Mouse (Mus musculus): Measurements from ENCODE around the gene Nuak2. TPM values are rescaled to one million over a fixed set of nuclear protein-coding genes. Genes with fewer than 3 reads are reported as not detected.
"Not testable (repeated sequence)": the region's sequence is repeated elsewhere in the genome, so short reads cannot be mapped to it uniquely, and the experiment has no call there.

The Nuak2 gene
- polyA plus RNA-seq, 1 experiment: 2.9 TPM

- DNase-seq: no peak
- no peaks in the 10 kb centered on the region for H3K27me3 ChIP-seq (ENCODE audit: control insufficient read depth, insufficient read depth, low read length)
- no peaks in the 10 kb centered on the region for H3K4me1 ChIP-seq (ENCODE audit: control insufficient read depth, insufficient read depth, low read length)
- TF ChIP-seq CTCF (IDR thresholded peaks at IDR 0.05; ENCODE audit: borderline replicate concordance, insufficient read depth, low read depth, low read length) (no peak), POLR2A (IDR thresholded peaks at IDR 0.05; ENCODE audit: borderline replicate concordance, insufficient read depth, low read length) (no peak)
- H3K27ac ChIP-seq (ENCODE audit: insufficient read depth, low read length): no peak overlapping the region
- 68% methylated on average over 5 of the region's 5 CpGs for WGBS
- no peak overlapping the region for H3K4me3 ChIP-seq (replicated peaks; ENCODE audit: insufficient read depth, low read depth, low read length)
These were observed 26.0 kb downstream of the Nuak2 start for GRCm38 (mm10) chr1:132341731-132342501.

DNA sequence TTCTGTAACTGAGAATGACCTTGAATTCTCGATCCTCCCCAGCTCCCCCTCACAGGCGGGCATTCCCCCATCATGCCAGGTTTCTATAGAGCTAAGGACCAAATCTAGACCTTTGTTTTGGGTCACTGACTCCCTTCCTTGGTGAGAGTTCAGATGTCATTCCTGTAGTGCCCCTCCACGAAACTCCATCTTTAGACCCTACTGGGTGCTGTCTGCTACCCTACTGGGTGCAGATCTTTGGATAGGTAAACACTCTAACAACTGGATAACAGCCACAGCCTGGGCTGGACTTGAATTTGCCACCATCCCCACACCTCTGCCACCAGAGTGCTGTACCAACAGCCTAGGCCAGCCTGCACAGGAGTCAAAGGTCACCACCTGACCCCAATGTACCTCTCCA lies 26.6 kb downstream of the Nuak2 start:
- 72% methylated on average over 3 of the region's 3 CpGs for WGBS
- H3K27me3 ChIP-seq (ENCODE audit: control insufficient read depth, insufficient read depth, low read length): no peaks in the 10 kb centered on the region
- TF ChIP-seq POLR2A (IDR thresholded peaks at IDR 0.05; ENCODE audit: borderline replicate concordance, insufficient read depth, low read length) (no peak), CTCF (IDR thresholded peaks at IDR 0.05; ENCODE audit: borderline replicate concordance, insufficient read depth, low read depth, low read length) (no peak)
- no peak overlapping the region for H3K27ac ChIP-seq (ENCODE audit: insufficient read depth, low read length)
- no peak for DNase-seq
- no peaks in the 10 kb centered on the region for H3K4me1 ChIP-seq (ENCODE audit: control insufficient read depth, insufficient read depth, low read length)
- no peak overlapping the region for H3K4me3 ChIP-seq (replicated peaks; ENCODE audit: insufficient read depth, low read depth, low read length)

GRCm38 (mm10) chr1:132343191-132343590 lies 27.3 kb downstream of the Nuak2 start:
- DNase-seq: no peak
- TF ChIP-seq POLR2A (IDR thresholded peaks at IDR 0.05; ENCODE audit: borderline replicate concordance, insufficient read depth, low read length) (no peak), CTCF (IDR thresholded peaks at IDR 0.05; ENCODE audit: borderline replicate concordance, insufficient read depth, low read depth, low read length) (no peak)
- Histone ChIP-seq H3K27me3 (ENCODE audit: control insufficient read depth, insufficient read depth, low read length) (no peaks in the 10 kb centered on the region), H3K4me3 (replicated peaks; ENCODE audit: insufficient read depth, low read depth, low read length) (no peak overlapping the region), H3K4me1 (ENCODE audit: control insufficient read depth, insufficient read depth, low read length) (no peaks in the 10 kb centered on the region), H3K27ac (ENCODE audit: insufficient read depth, low read length) (no peak overlapping the region)
- WGBS: 97% methylated on average over 2 of the region's 2 CpGs

GRCm38 (mm10) chr1:132343656-132344055 lies 27.7 kb downstream of the Nuak2 start:
- no peak for DNase-seq
- Histone ChIP-seq H3K27me3 (ENCODE audit: control insufficient read depth, insufficient read depth, low read length) (no peaks in the 10 kb centered on the region), H3K4me1 (ENCODE audit: control insufficient read depth, insufficient read depth, low read length) (no peaks in the 10 kb centered on the region), H3K4me3 (replicated peaks; ENCODE audit: insufficient read depth, low read depth, low read length) (no peak overlapping the region), H3K27ac (ENCODE audit: insufficient read depth, low read length) (no peak overlapping the region)
- TF ChIP-seq POLR2A (IDR thresholded peaks at IDR 0.05; ENCODE audit: borderline replicate concordance, insufficient read depth, low read length): no peak
- no peak for TF ChIP-seq CTCF (IDR thresholded peaks at IDR 0.05; ENCODE audit: borderline replicate concordance, insufficient read depth, low read depth, low read length)
- 91% methylated on average over 1 of the region's 1 CpGs for whole genome bisulfite sequencing

DNA sequence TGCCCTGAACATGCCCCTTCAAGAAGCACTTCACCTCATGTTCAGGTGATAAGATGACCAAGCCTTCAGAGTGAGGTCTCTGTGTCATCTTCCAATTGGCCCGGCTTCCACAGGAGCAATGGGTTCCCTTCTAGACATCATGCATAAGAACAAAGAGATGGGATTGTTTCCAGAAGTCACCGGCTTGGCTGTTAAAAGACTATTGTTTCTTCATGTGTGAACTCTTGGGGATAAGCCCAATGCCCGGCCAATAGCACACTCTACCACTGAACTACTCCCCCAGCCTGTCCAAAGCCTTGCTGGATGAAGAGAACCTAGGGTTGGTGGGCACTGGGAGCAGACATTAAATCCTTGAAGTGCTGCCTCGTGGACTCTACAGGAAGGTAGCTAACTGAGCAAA lies 29.6 kb downstream of the Nuak2 start:
- Histone ChIP-seq H3K27me3 (ENCODE audit: control insufficient read depth, insufficient read depth, low read length) (no peaks in the 10 kb centered on the region), H3K27ac (ENCODE audit: insufficient read depth, low read length) (no peak overlapping the region), H3K4me1 (ENCODE audit: control insufficient read depth, insufficient read depth, low read length) (no peaks in the 10 kb centered on the region), H3K4me3 (replicated peaks; ENCODE audit: insufficient read depth, low read depth, low read length) (no peak overlapping the region)
- WGBS: 80% methylated on average over 4 of the region's 4 CpGs
- no peak for DNase-seq
- TF ChIP-seq CTCF (IDR thresholded peaks at IDR 0.05; ENCODE audit: borderline replicate concordance, insufficient read depth, low read depth, low read length) (no peak), POLR2A (IDR thresholded peaks at IDR 0.05; ENCODE audit: borderline replicate concordance, insufficient read depth, low read length) (no peak)

- no peaks in the 10 kb centered on the region for H3K27me3 ChIP-seq (ENCODE audit: control insufficient read depth, insufficient read depth, low read length)
- TF ChIP-seq CTCF (IDR thresholded peaks at IDR 0.05; ENCODE audit: borderline replicate concordance, insufficient read depth, low read depth, low read length) (no peak), POLR2A (IDR thresholded peaks at IDR 0.05; ENCODE audit: borderline replicate concordance, insufficient read depth, low read length) (no peak)
- H3K4me3 ChIP-seq (replicated peaks; ENCODE audit: insufficient read depth, low read depth, low read length): no peak overlapping the region
- 90% methylated on average over 12 of the region's 12 CpGs for WGBS
- no peak for DNase-seq
- H3K27ac ChIP-seq (ENCODE audit: insufficient read depth, low read length): no peak overlapping the region
- H3K4me1 ChIP-seq (ENCODE audit: control insufficient read depth, insufficient read depth, low read length): no peaks in the 10 kb centered on the region
These were observed 30.4 kb downstream of the Nuak2 start for GRCm38 (mm10) chr1:132346134-132346851.

- no peaks in the 10 kb centered on the region for H3K4me1 ChIP-seq (ENCODE audit: control insufficient read depth, insufficient read depth, low read length)
- DNase-seq: no peak
- H3K27me3 ChIP-seq (ENCODE audit: control insufficient read depth, insufficient read depth, low read length): no peaks in the 10 kb centered on the region
- H3K27ac ChIP-seq (ENCODE audit: insufficient read depth, low read length): no peak overlapping the region
- H3K4me3 ChIP-seq (replicated peaks; ENCODE audit: insufficient read depth, low read depth, low read length): no peak overlapping the region
- no peak for TF ChIP-seq CTCF (IDR thresholded peaks at IDR 0.05; ENCODE audit: borderline replicate concordance, insufficient read depth, low read depth, low read length)
- no peak for TF ChIP-seq POLR2A (IDR thresholded peaks at IDR 0.05; ENCODE audit: borderline replicate concordance, insufficient read depth, low read length)
These were observed 31.0 kb downstream of the Nuak2 start for GRCm38 (mm10) chr1:132346951-132347350.

- no peak overlapping the region for H3K27ac ChIP-seq (ENCODE audit: insufficient read depth, low read length)
- H3K4me1 ChIP-seq (ENCODE audit: control insufficient read depth, insufficient read depth, low read length): no peaks in the 10 kb centered on the region
- H3K27me3 ChIP-seq (ENCODE audit: control insufficient read depth, insufficient read depth, low read length): no peaks in the 10 kb centered on the region
- WGBS: 83% methylated on average over 5 of the region's 5 CpGs
- TF ChIP-seq POLR2A (IDR thresholded peaks at IDR 0.05; ENCODE audit: borderline replicate concordance, insufficient read depth, low read length) (no peak), CTCF (IDR thresholded peaks at IDR 0.05; ENCODE audit: borderline replicate concordance, insufficient read depth, low read depth, low read length) (no peak)
- no peak overlapping the region for H3K4me3 ChIP-seq (replicated peaks; ENCODE audit: insufficient read depth, low read depth, low read length)
- no peak for DNase-seq
These were observed 32.5 kb downstream of the Nuak2 start for GRCm38 (mm10) chr1:132348401-132348800.

DNA sequence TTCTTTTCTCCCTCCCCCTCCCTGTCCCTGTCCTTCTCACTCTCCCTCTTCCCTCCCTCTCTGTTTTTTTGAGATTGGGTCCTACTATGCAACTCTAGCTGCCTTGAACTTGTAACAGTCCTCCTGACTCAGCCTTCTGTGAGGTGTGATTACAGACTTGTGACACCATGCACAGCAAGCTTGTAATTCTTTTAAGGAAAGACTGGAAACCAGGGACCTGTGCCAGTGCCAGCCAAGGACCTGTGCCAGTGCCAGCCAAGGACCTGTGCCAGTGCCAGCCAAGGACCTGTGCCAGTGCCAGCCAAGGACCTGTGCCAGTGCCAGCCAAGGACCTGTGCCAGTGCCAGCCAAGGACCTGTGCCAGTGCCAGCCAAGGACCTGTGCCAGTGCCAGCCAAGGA lies 33.1 kb downstream of the Nuak2 start:
- not testable (repeated sequence) for DNase-seq; H3K4me3 ChIP-seq (replicated peaks; ENCODE audit: insufficient read depth, low read depth, low read length); H3K27ac ChIP-seq (ENCODE audit: insufficient read depth, low read length); H3K4me1 ChIP-seq (ENCODE audit: control insufficient read depth, insufficient read depth, low read length); H3K27me3 ChIP-seq (ENCODE audit: control insufficient read depth, insufficient read depth, low read length)

DNA sequence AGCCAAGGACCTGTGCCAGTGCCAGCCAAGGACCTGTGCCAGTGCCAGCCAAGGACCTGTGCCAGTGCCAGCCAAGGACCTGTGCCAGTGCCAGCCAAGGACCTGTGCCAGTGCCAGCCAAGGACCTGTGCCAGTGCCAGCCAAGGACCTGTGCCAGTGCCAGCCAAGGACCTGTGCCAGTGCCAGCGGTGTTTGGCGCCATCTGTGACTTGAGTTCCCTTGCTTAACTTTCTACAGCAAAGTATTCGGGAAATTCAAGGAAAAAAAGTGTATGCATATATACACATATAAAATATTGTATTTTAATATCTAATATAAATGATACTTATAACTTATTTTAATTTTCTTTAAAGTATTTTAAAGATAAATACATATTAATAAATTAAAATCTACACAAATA lies 33.7 kb downstream of the Nuak2 start:
- H3K4me1 ChIP-seq (ENCODE audit: control insufficient read depth, insufficient read depth, low read length); DNase-seq; H3K27me3 ChIP-seq (ENCODE audit: control insufficient read depth, insufficient read depth, low read length); H3K27ac ChIP-seq (ENCODE audit: insufficient read depth, low read length); H3K4me3 ChIP-seq (replicated peaks; ENCODE audit: insufficient read depth, low read depth, low read length): not testable (repeated sequence)
- 9% methylated on average over 3 of the region's 3 CpGs for WGBS

All from cerebellum, adult 2 months (tissue).